Mouse (Mus musculus): ENCODE data around the gene Arhgef3. TPM values are rescaled to one million over a fixed set of nuclear protein-coding genes. Genes with fewer than 3 reads are reported as not detected.
A peak's percentile ranks its signal among the peaks of the same experiment; 100 is the strongest.

Gene Arhgef3
- polyA plus RNA-seq, 1 experiment from 2014 or later: 13.9 TPM

- H3K27me3 ChIP-seq (replicated peaks): no peaks in the 10 kb centered on the region
- no peak overlapping the region for H3K4me3 ChIP-seq (replicated peaks)
- H3K9me3 ChIP-seq: no peaks in the 10 kb centered on the region
- no peak overlapping the region for H3K4me2 ChIP-seq (replicated peaks)
- H3K9ac ChIP-seq: no peak overlapping the region
- no peaks in the 10 kb centered on the region for H3K36me3 ChIP-seq
- no peak overlapping the region for H3K27ac ChIP-seq
- H3K4me1 ChIP-seq (replicated peaks): no peaks in the 10 kb centered on the region
- WGBS: 77% methylated on average over 3 of the region's 3 CpGs
- ATAC-seq: no peak
These were observed 306.1 kb downstream of the Arhgef3 start for GRCm38 (mm10) chr14:27420816-27421215.

- Histone ChIP-seq H3K4me1 (replicated peaks) (no peaks in the 10 kb centered on the region), H3K4me3 (replicated peaks) (no peak overlapping the region), H3K36me3 (no peaks in the 10 kb centered on the region), H3K27me3 (replicated peaks) (no peaks in the 10 kb centered on the region), H3K4me2 (replicated peaks) (no peak overlapping the region), H3K27ac (no peak overlapping the region), H3K9ac (no peak overlapping the region), H3K9me3 (no peaks in the 10 kb centered on the region)
- WGBS: 97% methylated on average over 1 of the region's 1 CpGs
- ATAC-seq: no peak
These were observed 307.6 kb downstream of the Arhgef3 start for GRCm38 (mm10) chr14:27422301-27422700.

- Histone ChIP-seq H3K27me3 (replicated peaks) (no peaks in the 10 kb centered on the region), H3K4me1 (replicated peaks) (peaks cover 3% of the 10 kb centered on the region; the same call in 1 of the 2 replicates), H3K36me3 (peaks cover 2% of the 10 kb centered on the region), H3K9me3 (no peaks in the 10 kb centered on the region), H3K9ac (peak within 1 kb of the TSS; percentile 88), H3K4me2 (replicated peaks) (peak within 1 kb of the TSS; percentile 93), H3K27ac (peak within 1 kb of the TSS; percentile 99), H3K4me3 (replicated peaks) (peak within 1 kb of the TSS; percentile 72)
- peak; percentile 97 for ATAC-seq
- 2% methylated on average over 43 of the region's 43 CpGs for WGBS
These were observed 313.9 kb downstream of the Arhgef3 start, which contains the start of gene Fam208a for GRCm38 (mm10) chr14:27428573-27428972. Fam208a (plus strand) TSS chr14:27428834.

- Histone ChIP-seq H3K9ac (peak overlapping the region; percentile 88), H3K27me3 (replicated peaks) (no peaks in the 10 kb centered on the region), H3K9me3 (no peaks in the 10 kb centered on the region), H3K4me3 (replicated peaks) (peak overlapping the region; percentile 72), H3K27ac (peak overlapping the region; percentile 99), H3K4me2 (replicated peaks) (peak overlapping the region; percentile 93), H3K4me1 (replicated peaks) (peaks cover 3% of the 10 kb centered on the region; the same call in 1 of the 2 replicates), H3K36me3 (peaks cover 2% of the 10 kb centered on the region)
- peak; percentile 88 for ATAC-seq
- WGBS: under 1% methylated on average over 76 of the region's 78 CpGs
These were observed 314.4 kb downstream of the Arhgef3 start for GRCm38 (mm10) chr14:27428973-27429711.

- Histone ChIP-seq H3K9me3 (no peaks in the 10 kb centered on the region), H3K27ac (no peak overlapping the region), H3K36me3 (peaks cover 2% of the 10 kb centered on the region), H3K4me3 (replicated peaks) (no peak overlapping the region), H3K9ac (no peak overlapping the region), H3K4me2 (replicated peaks) (no peak overlapping the region; the same call in 1 of the 2 replicates), H3K27me3 (replicated peaks) (no peaks in the 10 kb centered on the region), H3K4me1 (replicated peaks) (peaks cover 3% of the 10 kb centered on the region; the same call in 1 of the 2 replicates)
- WGBS: 94% methylated on average over 4 of the region's 4 CpGs
- no peak for ATAC-seq
These were observed 315.6 kb downstream of the Arhgef3 start for GRCm38 (mm10) chr14:27430280-27430679.

- no peak overlapping the region for H3K9ac ChIP-seq
- no peak overlapping the region for H3K4me2 ChIP-seq (replicated peaks)
- H3K4me3 ChIP-seq (replicated peaks): no peak overlapping the region
- peaks cover 3% of the 10 kb centered on the region; the same call in 1 of the 2 replicates for H3K4me1 ChIP-seq (replicated peaks)
- no peak overlapping the region for H3K27ac ChIP-seq
- no peak for ATAC-seq
- H3K9me3 ChIP-seq: no peaks in the 10 kb centered on the region
- peaks cover 2% of the 10 kb centered on the region for H3K36me3 ChIP-seq
- 99% methylated on average over 2 of the region's 2 CpGs for WGBS
- no peaks in the 10 kb centered on the region for H3K27me3 ChIP-seq (replicated peaks)
These were observed 317.4 kb downstream of the Arhgef3 start for GRCm38 (mm10) chr14:27432064-27432463.

DNA sequence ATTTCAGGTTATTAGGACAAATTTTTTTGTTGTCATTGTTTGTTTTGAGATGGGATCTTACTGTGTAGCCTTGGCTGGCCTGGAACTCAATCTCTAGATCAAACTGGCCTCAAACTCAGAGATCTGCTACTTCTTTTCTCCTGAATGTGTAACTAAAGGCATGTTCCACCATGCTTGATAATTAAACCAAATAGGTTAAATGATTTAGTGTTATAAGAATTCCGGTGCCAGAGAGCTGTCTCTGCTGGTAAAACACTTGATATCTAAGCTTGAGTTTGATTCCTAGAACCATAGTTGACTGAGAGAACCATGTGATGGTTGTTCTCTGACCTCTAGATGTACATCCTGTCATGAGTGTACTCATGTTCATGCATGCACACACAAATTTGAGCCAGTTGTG, 321.4 kb downstream of the Arhgef3 start:
- ATAC-seq: no peak
- no peak overlapping the region for H3K4me2 ChIP-seq (replicated peaks)

GRCm38 (mm10) chr14:27436826-27437225, 322.1 kb downstream of the Arhgef3 start:
- Histone ChIP-seq H3K9me3 (no peaks in the 10 kb centered on the region), H3K9ac (no peak overlapping the region), H3K36me3 (peaks cover 2% of the 10 kb centered on the region), H3K4me3 (replicated peaks) (no peak overlapping the region), H3K27ac (no peak overlapping the region), H3K4me2 (replicated peaks) (no peak overlapping the region), H3K4me1 (replicated peaks) (no peaks in the 10 kb centered on the region), H3K27me3 (replicated peaks) (no peaks in the 10 kb centered on the region)
- no peak for ATAC-seq
- 90% methylated on average over 3 of the region's 3 CpGs for WGBS

More for the DNA sequence above, 321.4 kb downstream of the Arhgef3 start:
- Histone ChIP-seq H3K36me3 (peaks cover 2% of the 10 kb centered on the region), H3K9me3 (no peaks in the 10 kb centered on the region), H3K4me1 (replicated peaks) (no peaks in the 10 kb centered on the region), H3K4me3 (replicated peaks) (no peak overlapping the region), H3K27ac (no peak overlapping the region), H3K9ac (no peak overlapping the region), H3K27me3 (replicated peaks) (no peaks in the 10 kb centered on the region)
- WGBS: 94% methylated on average over 1 of the region's 1 CpGs

DNA sequence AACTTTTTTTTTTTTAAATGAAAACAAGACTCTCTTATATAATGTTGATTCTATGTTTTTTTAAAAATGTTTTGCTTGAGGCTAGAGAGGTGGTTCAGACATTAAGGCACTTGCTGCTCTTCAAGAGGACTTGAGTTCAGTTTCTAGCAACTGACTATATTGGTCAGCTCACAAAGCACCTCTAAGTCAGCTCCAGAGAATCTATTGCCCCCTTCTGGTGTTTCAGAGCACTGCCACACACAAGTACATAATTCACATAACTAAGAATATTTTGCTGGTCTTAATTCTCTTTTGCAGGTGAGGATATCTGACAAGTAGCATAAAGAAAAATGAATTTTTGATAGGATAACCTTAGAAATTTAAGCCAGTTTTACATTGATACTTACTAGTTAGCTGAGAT, 326.2 kb downstream of the Arhgef3 start:
- Histone ChIP-seq H3K4me3 (replicated peaks) (no peak overlapping the region), H3K4me2 (replicated peaks) (no peak overlapping the region), H3K27ac (no peak overlapping the region), H3K9ac (no peak overlapping the region), H3K4me1 (replicated peaks) (no peaks in the 10 kb centered on the region), H3K36me3 (peaks cover 6% of the 10 kb centered on the region; the same call in 1 of the 2 replicates), H3K9me3 (no peaks in the 10 kb centered on the region), H3K27me3 (replicated peaks) (no peaks in the 10 kb centered on the region)
- no peak for ATAC-seq

- Histone ChIP-seq H3K4me2 (replicated peaks) (no peak overlapping the region), H3K9me3 (no peaks in the 10 kb centered on the region), H3K9ac (no peak overlapping the region), H3K27ac (no peak overlapping the region), H3K36me3 (peaks cover 6% of the 10 kb centered on the region; the same call in 1 of the 2 replicates), H3K4me1 (replicated peaks) (no peaks in the 10 kb centered on the region), H3K4me3 (replicated peaks) (no peak overlapping the region), H3K27me3 (replicated peaks) (no peaks in the 10 kb centered on the region)
- 92% methylated on average over 2 of the region's 2 CpGs for WGBS
- ATAC-seq: no peak
These were observed 330.2 kb downstream of the Arhgef3 start for GRCm38 (mm10) chr14:27444851-27445281.

DNA sequence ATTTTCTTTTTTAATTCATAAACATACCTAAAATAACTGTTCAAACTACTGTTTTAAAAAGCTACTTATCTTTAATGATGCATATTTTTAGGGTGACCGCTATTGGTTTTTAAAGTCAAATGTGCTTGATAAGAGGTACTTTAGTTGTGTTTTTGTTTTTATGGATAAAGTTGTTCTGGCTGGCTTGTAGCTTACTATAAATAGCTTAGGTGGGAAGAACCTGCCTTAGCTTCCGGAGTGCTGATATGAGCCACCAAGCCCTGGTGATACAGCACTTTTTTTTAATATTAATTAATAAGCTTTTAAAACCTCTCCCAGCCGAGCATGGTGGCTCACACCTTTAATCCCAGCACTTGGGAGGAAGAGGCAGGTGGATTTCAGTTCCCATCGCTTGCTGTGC, 332.3 kb downstream of the Arhgef3 start:
- Histone ChIP-seq H3K4me1 (replicated peaks) (no peaks in the 10 kb centered on the region), H3K36me3 (peaks cover 6% of the 10 kb centered on the region; the same call in 1 of the 2 replicates), H3K27ac (no peak overlapping the region), H3K9ac (no peak overlapping the region), H3K27me3 (replicated peaks) (no peaks in the 10 kb centered on the region), H3K9me3 (no peaks in the 10 kb centered on the region), H3K4me2 (replicated peaks) (no peak overlapping the region), H3K4me3 (replicated peaks) (no peak overlapping the region)
- 83% methylated on average over 4 of the region's 4 CpGs for WGBS
- ATAC-seq: no peak

Measured in intestine, embryonic 15.5 days (tissue).